Mouse (Mus musculus): ENCODE data around the gene Commd7. TPM values are rescaled to one million over a fixed set of nuclear protein-coding genes. Genes with fewer than 3 reads are reported as not detected.
A peak's percentile ranks its signal among the peaks of the same experiment; 100 is the strongest.
"Not testable (repeated sequence)": the region's sequence is repeated elsewhere in the genome, so short reads cannot be mapped to it uniquely, and the experiment has no call there.

Commd7 gene
- total RNA-seq (2022), result 10 to 100 TPM; 10.1 to 11.2 (median 10.2) TPM

DNA sequence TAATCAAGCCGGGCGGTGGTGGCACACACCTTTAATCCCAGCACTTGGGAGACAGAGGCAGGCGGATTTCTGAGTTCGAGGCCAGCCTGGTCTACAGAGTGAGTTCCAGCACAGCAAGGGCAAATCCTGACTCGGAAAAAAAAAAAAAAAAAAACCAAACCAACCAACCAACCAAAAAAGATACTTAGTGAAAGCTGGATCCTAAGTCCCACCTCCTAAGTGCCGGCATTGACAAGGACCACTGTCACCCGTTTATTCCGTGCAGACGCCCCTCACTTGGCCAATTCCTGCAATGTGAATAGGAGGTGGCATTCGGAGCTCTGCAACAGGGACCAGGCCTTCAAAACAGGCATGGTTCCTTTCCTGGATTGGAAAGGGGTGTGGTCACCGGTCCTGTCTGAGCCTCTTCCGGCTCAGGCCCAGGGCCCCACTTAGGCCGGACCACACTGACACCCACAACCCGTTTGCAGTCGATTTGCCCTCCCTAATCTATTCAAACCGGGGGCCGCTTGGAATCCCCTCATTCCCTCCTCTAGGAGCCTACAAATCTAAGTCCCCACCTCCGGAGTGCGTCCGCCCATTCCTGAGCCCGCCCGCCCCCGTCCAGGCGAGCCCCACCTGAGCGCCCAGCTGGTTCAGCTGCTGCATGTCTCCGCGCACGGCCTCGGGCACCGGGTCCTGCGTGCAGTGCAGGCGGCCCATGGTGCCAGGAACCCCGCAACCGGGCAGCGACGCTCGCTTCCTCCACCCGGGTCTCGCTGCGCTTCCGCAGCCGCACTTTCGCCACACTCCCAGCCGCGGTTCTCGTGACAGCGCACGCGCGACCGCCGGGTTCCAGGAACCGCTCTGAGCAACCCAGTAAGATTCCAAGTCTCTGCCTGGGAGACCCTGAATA, at the start of gene Commd7:
Commd7 (minus strand) TSS at position 806 of the 895 bp plus-strand sequence.
- peak; percentile 69 to 72 for DNase-seq (ENCODE audit: low spot score in 2 of 2)

DNA sequence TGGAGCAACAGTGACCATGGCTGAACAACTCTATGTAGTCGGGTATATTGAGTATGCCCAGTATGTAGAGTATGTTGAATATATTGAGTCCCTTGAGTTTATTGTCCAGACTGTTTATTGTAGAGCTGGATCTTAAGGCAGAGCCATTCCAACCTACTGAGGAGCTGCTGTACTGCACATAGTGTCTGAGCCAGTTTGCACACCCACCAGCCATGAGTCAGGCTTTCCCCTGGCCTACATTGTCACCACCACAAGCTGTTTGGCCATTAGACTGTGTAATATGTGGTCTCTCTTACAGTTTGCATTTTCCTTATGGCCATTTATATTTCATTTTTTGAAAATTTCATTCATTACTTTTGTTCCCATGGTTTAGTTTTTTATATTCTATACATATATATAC, 47.4 kb upstream of the Commd7 start:
- DNase-seq (ENCODE audit: low spot score in 2 of 2), result no peak

DNA sequence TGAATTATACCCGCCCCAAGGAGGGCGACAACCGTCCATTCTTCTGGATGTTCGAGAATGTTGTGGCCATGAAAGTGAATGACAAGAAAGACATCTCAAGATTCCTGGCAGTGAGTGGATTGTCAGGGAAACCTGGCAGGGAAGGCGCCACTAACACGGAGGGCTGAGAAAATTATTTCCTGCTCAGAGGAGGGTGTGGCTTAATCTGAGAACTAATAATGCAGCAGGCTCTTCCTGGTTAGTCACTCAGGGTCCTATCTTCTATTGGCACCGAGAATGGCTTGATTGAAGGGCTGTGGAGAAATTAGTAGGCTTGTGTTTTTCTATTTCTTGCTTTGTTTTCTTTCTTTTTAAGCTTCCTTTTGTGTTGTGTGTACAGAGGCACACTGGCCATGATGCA, 45.0 kb upstream of the Commd7 start:
- DNase-seq (ENCODE audit: low spot score in 2 of 2), result no peak

DNA sequence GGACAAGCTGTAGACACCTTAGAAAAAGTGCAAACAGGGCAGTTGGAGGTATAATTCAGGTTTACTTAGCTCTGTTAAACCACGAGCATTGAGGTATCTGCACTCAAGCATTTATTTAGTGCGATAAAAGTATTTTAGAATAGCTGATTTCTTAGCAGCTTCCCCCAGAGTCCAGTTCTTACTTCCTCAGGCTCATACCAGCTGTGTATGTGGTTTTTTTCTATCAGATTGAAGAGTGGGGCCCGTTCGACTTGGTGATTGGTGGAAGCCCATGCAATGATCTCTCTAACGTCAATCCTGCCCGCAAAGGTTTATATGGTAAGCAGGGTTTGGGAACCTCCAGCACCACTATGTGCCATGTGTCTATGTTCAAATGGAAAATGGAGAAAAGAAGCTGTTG, 44.4 kb upstream of the Commd7 start:
- no peak for DNase-seq (ENCODE audit: low spot score in 2 of 2)

DNA sequence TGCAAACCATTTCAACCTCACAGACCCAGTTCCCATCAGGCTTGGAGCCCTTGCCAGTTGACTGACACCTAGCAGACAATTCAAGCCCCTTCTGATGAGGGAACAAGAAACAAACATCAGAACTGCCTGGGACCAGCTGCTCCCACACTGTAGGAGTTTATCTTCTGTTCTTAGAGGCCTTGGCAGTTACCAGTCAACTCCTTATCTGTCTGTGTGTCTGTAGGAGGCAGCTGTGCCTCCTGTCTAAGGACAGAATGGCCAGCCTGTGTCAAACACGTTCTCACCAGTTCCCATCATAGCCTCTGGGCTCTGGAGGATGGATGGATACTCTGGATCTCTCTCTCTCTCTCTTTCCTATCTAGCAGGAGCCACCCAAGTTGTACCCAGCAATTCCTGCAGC, 42.8 kb upstream of the Commd7 start:
- DNase-seq (ENCODE audit: low spot score in 2 of 2), result not testable (repeated sequence)

DNA sequence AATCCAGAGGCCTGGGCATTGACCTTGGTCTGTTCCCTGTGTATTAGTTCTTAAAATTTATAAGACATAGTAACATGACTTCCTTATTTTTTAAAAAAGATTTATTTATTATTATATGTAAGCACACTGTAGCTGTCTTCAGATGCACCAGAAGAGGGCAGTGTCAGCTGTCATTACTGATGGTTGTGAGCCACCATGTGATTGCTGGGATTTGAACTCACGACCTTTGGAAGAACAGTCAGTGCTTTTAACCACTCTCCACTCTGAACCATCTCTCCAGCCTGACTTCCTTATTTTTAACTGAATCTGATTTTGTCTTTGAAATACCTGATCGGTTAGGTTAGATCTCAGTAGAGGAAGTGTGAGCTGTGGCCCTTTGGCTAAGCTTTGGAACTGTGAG, 40.0 kb upstream of the Commd7 start:
- DNase-seq (ENCODE audit: low spot score in 2 of 2), result no peak

DNA sequence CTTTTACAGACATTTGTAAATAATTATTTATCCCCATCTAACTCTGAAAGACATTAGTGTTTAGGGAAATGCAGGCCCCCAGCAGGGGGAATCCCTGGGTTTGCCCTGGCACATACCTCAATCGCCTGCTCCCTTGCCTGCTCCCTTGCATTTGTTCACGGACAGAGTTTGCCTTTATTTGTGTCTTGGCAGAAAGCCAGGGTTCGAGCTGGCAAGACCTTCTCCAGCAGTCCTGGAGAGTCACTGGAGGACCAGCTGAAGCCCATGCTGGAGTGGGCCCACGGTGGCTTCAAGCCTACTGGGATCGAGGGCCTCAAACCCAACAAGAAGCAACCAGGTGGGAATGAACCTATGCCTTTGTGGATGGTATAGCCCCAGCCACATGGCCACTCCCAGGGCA, 37.5 kb upstream of the Commd7 start:
- no peak for DNase-seq (ENCODE audit: low spot score in 2 of 2)

DNA sequence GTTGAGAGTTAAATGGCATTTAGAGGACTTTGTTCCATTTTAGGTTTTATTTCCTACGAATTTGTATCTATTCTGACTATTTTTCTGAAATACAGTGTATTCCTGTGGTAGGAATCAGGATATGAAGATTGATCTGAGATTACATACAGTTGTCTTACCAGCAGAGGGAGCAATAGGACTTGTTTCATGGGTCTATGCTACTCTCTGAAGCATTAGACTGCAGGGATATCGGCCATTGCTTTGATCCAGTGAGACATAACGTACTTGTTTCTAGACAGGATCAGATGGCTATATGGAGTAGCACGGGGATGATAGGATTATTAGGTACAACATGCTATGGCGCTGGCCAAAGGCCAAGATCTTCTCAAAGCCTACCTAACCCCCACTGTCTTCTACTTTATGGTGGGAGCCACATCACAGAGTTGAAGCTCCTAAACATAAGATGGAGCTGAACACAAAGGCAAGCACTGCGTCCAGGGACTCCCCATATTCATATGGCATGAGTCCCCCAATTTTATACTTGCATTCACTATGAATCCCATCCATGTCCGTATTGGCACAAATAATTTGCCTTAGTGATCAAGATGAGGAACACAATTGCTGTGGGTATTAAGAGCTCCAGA, 36.3 kb upstream of the Commd7 start:
- no peak for DNase-seq (ENCODE audit: low spot score in 2 of 2)

DNA sequence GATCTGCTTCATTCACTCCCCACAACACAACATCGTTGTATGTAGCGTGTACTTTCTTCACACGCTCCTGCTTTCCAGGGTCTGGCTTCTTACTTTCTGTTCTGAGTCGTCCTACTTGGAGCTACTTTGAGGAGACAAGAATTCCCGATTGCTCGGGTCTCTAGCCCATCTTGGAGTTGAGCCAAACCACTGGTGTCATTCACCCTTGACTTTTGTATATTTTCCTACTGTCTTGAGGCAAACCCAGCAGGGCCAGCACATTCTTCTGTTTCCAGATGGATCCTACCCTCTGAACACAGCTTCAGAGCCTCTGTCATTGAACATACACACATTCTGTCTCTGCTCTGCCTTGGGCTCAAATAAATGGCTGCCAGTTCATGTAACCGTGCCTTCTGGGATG, 32.8 kb upstream of the Commd7 start:
- DNase-seq (ENCODE audit: low spot score in 2 of 2), result no peak

DNA sequence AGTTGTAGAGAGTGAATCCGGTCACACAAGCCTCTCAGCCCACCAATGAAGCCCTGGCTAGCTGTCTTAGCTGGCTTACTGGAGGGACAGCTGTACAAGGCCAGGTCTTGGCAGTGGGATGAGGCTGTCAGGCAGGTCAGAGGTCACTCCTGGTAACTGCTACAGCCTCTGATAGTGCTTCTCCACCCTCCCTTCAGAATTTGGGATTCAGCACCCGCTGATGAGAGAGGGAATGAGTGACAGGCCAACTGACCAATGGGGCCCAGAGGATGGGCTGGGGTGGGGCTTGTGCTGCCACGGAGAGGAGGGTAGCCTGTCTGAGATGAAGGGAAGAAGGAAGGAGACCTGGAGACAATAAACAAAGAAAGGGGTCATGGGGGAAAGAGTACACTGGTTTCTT, 28.0 kb upstream of the Commd7 start:
- DNase-seq (ENCODE audit: low spot score in 2 of 2), result no peak

DNA sequence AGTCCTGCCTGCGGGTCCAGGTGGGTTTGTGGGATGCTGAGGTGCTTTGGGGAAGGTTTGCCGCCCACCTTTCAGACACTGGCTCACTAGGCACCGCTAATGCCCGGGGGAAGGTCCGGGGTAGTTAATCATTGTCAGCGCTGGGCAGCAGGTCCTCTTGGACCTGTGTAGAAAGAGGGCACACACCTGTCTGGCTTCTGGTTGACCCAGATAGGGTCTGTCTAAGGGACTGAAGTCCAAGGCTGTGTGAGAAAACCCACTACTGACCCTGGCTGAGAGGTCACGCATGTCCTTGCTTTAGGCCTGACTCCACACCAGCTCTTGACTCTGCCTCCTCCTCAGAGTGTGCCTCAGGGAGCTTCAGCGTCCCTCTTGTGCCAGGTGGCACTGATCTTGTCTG, 25.1 kb upstream of the Commd7 start:
- DNase-seq (ENCODE audit: low spot score in 2 of 2), result not testable (repeated sequence)

DNA sequence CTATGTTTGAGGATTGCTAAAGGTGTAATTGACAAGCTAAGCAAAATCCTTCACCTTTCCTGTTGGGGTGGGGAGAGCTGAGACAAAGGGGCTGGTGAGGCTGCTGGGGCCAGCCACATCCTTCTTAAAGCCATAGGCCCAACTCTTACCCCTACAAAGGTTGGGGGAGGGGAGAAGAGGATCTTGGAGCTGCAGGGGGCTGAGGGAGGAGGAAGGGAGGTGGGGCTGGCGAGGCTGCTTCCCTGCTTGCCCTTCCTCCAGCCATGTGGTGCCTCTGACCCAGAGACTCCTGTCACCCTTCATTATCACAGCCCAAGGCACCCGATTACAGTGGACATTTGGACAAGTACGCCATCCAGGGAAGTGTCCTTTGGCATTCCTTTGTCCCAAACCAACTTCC, 19.1 kb upstream of the Commd7 start:
- DNase-seq (ENCODE audit: low spot score in 2 of 2), result no peak

DNA sequence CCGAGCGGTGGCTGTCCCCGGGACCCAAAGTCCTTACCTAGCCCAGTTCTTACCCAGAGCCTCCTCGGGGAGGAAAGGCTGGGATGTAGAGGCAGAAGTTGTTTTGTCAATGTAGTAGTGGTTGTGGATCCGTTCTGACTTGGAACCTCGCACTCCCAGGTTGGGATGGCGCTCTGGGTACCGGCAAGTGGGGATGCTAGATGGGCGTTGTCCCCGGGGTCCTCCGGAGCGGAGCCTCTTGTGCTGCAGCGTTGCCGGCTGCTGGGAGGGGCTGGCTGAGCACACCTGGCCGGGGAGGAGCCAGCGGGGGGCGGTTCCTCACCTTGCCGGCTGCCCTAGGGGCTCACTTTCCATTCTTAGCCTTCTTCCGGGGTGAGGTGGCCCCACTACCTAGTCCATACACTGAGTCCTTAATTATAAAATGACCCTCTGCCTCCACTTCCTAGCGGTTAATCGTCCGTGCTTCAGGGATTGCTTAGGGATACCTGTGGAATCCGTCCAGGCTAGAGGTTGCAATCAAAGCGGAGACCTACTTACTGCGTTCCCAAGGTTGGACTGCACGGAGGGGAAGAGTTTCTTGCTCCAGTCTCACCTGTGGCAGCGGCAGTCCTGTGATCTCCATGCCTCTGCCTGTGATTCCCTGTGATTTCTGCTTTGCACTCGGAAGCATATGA, 17.6 kb upstream of the Commd7 start:
- DNase-seq (ENCODE audit: low spot score in 2 of 2), result no peak

DNA sequence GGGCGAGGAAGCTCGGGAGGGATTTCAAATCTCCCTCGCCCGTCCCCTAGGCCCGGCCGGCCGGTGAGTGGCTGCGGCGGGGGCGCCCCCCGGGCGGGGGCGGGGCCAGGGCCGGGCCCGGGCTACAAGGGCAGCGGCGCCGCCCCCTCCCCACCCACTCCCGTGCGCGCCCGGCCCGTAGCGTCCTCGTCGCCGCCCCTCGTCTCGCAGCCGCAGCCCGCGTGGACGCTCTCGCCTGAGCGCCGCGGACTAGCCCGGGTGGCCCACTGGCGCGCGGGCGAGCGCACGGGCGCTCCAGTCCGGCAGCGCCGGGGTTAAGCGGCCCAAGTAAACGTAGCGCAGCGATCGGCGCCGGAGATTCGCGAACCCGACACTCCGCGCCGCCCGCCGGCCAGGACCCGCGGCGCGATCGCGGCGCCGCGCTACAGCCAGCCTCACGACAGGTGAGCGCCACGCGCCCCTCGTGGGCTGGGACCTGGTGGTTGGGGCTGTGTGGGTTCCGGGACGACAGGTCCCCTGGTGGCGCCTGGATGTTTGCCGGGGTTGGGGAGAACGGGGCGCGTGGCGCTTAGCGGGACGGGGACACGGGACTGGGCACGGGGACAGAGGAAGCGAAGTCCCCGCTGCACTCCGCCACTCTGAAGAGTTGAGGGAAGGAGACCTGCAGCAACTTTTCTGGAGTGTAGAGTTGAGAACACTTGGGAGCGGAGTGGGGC, 16.9 kb upstream of the Commd7 start, which contains the start of gene Dnmt3b:
Dnmt3b (plus strand) TSS at position 153 of the 716 bp plus-strand sequence.
- peak; percentile 26 to 30 for DNase-seq (ENCODE audit: low spot score in 2 of 2)

DNA sequence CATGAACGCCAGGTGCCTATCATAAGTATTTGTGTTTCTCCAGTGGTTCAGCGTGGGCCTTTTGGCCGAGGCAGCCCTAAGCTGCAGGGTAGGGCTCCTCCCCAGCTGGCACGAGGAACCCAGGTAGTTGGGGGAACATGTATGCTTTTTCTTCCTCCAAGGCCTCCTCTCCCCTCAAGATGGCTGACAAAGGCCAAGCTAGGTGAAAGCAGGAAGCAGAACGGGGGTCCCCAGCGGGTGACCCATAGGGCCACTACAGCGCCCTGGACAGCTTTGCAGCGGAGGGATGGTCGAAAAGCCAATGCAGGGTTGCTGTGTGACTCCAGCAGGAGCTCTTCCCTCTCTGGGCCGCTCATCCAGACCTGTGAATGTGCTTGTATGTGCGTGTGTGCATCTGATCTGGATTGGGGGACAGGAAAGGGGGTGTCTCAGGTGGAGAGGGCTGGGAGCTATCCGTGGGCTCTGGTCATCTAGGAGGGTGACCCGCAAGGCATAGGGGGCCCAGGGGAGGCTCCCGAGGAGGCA, 16.3 kb upstream of the Commd7 start:
- no peak for DNase-seq (ENCODE audit: low spot score in 2 of 2)

DNA sequence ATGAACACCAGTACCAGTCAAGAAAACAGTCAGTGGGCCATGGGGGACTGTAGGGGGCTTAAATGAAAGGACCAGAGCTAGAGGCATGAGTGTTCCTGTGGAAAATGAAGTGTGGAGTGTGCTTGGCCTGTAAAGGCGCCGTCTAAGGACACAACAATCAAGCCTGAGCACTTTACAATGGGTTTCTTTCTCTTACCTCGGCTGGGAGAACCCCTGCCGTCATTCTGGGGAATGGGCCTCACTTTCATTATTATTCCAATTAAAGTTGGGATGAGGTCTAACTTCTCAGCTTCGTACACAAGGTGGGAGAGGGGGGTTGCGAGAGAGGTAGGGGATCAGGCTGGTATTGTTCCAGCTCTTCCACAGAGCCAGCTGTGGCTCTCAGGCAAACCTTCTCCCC, 10.4 kb upstream of the Commd7 start:
- DNase-seq (ENCODE audit: low spot score in 2 of 2), result no peak

DNA sequence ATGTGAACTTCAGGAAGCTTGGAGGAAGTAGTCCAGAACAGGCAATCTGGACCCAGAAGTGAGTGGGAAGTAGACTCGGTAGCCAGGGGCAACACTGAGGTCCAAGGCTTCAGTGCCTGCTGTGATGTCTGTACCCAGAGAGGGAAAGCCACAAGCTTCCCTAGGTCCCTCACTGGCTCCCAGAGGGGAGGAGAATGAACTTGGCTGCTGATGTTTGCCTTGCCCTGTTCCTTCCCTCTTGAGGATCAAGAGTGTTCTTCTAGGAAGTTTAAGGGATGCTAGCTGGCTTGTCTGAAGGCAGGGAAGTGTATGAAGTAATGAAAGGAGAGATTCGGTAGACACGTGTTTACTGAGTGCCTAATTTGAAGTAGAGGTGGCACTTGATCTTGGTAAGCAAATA, 9.9 kb upstream of the Commd7 start:
- DNase-seq (ENCODE audit: low spot score in 2 of 2), result no peak

DNA sequence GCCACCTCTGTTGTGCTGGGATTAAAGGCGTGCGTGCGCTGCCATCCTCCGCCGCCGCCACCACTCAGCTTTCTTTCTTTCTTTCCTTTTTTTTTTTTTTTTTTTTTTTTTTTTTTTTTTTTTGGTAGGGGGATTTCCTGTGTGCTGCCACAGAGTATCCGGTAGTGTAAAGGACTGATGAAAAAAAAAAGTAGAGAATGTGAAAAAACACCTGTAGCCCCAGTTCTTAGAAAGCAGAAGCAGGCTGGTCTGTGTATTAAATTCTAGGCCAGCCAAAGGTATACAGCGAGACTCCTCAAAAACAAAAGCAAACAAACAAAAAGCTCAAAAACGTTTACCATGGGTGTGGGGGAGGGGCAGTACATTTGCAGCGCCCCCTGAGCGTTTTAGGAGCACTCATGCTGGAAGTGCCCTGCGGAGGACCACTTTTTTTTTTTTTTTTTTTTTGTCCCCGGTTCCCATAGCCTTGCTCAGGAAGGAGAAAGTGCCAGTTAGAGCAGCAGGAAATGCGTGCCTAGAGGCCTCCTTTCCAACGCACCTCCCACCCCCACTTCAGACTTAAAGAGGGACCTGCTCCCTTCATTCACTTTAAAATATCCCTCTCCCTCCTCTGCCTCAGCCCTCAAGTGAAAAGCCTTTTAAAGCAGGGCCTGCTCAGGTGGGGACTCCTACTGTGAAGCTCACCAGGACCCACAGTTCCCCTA, 6.5 kb upstream of the Commd7 start:
- no peak for DNase-seq (ENCODE audit: low spot score in 2 of 2)

DNA sequence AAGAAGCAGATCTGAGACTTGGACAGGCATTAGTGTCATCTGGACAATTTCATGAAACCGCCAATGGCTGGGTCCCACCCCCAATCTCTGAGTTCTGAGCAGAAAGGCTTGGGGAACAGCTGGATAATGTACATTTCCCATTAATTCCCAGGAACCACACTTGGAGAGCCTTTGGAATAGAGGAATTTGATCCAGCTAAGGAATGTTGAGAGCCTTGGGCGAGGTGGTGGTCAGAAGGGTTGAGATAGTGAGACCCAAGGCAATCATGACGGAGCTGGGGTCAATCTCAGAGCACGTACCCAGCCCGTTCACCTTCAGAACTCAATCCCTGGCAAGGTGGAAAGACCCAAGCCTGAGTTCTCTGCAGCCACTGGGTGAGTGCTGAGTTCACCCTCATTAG, 678 bp upstream of the Commd7 start:
- DNase-seq (ENCODE audit: low spot score in 2 of 2), result no peak

DNA sequence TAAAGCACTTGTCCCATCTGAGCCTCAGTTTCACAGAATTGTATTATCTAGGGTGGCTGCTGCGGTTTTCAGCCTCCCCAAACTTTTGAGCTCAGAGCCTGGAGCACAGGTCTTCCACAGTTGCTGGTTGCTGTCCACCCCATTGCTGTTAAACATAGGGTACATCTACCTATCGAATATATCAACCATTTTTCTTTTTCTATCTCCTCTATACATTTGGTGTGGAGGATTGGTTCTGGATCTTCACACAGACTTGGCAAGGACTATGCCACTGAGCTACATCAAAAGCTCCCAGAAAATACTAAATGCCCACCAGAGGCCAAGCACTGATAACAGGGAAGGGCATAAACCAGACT, 268 bp upstream of the Commd7 start:
- no peak for DNase-seq (ENCODE audit: low spot score in 2 of 2)

DNA sequence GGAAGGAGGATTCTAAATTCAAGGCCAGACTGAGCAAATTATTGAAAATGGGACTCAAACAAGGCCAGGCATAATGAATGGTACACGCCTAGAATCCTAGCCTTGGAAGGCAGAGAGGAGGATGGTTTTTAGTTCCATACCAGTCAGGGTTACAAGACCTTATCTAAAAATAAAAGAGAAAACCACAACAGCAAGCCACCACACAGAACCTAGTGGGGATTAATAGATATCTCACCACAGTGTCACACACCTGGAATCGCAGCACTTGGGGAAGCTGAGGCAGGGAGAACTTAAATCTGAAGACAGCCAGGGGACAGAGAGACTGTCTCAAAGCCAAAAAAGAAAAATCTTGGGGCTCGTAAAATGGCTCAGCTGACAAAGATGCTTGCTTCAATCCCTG, 1.6 kb downstream of the Commd7 start:
- no peak for DNase-seq (ENCODE audit: low spot score in 2 of 2)

Measured in gastrocnemius, adult 8-10 months (tissue).